Mouse (Mus musculus) MN1 (cell line): Measurements from ENCODE around the gene C77080.
"Not testable (repeated sequence)": the region's sequence is repeated elsewhere in the genome, so short reads cannot be mapped to it uniquely, and the experiment has no call there.

ENCODE experiments used
- DNase-seq: peaks from one replicate; pipeline ENCODE4 v3.0.0-alpha.2; 2016; ENCODE audit warnings: low spot score

Gene C77080

DNA sequence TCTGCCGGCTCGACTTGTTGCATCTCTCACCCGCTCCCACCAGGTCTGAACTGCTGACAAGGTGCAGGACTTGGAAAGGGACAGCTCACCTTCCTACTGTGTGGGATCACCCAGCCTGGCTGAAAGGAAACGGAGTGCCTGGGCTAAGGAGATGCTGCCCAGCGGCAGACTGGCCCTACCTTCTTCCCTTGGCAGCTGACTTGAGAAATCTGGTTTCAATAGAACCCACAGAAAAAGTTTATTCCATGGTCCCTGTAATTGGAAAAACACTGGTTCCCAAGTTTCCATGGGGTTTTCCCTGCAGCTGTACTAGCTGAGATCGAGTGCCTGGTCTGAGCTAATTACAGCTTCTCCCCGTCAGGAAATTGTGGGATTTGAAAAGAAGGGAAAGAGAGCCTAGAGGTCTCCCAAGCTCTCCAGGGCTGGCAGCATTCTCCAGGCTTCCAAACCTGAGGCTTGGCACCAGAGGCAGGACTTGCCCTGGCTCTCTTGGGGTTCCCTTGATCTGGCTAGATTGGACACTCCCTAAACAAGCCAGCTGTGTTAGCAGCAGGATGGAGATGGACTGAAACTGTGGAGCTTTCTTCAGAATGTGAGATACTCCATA, 42.5 kb downstream of the C77080 start:
- DNase-seq, result no peak

DNA sequence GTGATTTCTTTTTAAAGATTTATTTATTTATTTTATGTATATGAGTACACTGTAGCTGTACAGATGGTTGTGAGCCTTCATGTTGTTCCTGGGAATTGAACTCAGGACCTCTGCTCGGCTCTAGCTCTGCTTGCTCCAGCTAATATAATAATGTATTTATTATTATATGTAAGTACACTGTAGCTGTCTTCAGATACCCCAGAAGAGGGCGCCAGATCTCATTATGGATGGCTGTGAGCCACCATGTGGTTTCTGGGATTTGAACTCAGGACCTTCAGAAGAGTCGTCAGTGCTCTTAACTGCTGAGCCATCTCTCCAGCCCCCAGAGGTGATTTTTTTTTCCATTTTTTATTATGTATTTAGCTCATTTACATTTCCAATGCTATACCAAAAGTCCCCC, 48.7 kb downstream of the C77080 start:
- DNase-seq, result not testable (repeated sequence)

DNA sequence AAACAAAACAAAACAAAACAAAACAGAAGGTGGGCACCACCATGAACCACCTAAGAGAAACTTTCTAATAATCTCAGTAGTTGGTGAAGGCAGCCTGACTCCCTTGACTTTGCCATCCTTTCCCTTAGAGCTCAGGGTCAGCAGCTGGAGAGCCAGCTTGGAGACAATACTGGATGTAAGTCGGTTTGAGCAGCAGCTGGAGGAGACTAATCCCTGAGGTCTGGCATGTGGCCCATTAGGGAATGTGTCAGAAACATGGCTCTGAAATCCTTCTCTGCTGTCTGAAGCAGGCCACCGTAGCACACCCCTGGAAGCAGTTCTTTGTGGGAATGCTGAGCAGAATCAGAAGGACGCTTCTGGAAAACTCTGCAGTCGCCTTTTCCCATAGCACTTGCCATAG, 49.7 kb downstream of the C77080 start:
- peak; percentile 52 for DNase-seq

DNA sequence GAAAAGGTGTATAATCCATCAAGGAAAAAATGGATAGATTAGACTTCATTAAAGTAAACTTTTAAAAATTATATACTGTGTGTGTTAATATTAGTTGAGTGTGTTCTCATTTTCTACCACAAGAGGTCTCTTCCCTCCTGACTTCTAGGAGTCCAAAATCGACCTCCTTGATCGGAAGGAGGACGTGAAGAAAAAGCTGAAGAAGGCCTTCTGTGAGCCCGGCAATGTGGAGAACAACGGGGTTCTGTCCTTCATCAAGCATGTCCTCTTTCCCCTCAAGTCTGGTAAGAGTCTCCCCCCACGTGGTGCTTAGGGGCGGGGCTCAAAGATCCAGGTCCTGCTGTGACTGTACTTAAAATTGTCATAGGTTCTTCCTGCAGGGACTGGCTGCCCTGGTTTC, 51.7 kb downstream of the C77080 start:
- DNase-seq, result peak; percentile 59

DNA sequence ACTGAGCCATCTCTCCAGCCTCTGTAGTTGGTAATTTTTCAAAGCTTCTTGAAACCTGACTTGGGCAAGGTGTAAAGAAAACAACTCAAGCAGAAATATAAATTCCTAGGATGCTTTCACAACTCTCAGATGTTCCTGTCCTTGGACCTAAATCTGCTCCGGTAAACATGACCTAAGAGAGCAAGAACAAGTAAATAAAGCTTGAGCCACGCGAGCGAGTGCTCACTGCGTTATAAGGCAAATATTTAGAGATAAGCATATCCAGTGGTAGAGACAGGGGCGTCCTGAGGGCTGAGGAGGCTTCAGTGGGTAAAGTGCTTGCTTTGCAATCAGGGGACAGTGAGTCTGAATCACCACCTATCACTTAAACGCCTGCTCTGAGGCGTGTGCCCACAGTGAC, 54.4 kb downstream of the C77080 start:
- no peak for DNase-seq

DNA sequence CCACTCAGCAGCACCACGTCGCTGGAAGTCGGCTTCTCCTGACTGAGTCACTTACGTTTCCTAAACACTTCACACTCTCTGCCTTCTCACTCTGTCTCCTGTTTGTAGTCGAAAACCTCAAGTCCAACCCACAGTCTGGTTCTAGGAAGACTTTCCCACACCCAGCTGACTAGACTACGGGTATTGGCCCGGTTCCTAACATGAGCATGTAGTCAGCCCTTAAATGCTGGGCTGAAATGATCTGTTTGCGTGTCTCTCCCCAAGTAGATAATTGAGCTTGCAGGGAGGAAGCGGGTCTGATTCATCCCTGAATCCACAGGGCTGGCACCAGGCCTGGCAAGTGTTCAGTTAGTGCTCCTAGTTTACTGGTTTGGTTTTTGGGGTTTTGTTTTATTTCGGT, 56.5 kb downstream of the C77080 start:
- DNase-seq, result peak; percentile 59

DNA sequence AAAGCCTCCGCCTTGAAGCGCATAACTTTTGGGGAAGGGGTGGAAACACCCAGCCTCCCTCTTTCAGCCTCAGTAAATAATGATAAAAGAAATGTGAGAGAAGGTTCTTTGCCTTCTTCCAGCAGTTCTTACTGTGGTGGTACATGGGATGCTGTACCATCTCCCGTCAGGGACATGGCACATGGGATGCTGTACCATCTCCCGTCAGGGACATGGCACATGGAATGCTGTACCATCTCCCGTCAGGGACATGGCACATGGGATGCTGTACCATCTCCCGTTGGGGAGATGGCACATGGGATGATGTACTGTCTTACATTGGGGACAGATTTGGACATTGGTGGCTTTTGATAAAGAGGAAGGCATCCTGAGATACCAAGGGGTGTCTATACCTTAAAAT, 63.7 kb downstream of the C77080 start:
- DNase-seq, result no peak

DNA sequence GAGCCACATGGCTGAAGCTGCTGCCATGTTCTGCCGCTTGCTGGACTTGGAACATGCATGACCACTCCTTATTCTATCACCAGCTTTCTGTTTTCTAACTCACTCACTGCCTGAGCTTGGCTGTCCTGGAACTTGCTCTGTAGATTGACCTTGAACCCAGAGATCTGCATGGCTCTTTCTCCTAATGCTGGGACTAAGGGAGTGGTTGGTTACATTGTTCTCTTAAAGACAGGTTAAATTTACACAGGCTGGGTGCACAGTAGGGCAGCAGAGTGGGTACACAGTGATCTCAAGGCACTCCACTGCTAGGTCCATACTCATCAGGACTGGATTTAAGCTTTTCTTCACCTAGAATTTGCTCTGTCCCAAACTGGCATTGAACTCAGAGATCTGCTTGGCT, 66.9 kb downstream of the C77080 start:
- no peak for DNase-seq

DNA sequence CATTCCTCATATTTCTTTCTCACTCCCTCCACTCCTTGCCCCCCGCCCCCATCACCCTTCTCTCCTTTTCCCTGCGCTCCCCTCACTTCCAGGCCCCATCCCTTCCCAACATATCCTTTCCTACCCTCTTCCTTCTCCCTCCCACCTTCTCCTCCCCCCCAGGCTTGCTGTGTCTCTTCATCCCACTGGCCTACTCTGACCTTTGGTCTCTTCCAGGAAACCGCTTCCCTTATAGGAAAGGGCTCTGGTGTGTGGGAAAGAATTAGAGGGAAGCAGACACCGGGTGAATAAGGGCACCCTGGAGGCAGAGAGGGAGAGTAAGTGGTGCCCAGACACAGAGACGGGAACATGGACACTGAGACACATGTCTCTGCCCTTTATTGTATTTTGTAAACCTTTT, 69.5 kb downstream of the C77080 start:
- DNase-seq, result no peak

DNA sequence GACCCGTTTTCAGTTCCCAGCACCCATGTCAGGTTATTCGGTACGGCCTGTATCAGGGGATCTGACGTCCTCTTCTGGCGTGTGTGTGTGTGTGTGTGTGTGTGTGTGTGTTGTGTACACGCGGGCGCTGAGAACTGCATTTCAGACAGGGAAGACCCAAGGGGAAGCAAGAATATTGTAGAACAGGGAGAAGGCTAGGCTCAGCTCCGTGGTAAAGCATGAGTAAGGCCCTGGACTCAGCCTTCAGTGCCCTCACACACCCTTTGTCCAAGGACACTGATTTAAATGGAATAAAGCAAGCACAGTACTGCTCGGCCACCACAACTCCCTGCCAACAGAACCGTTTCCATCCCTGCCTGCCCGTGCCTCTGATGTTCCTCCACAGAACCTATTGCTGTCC, 70.7 kb downstream of the C77080 start:
- DNase-seq, result no peak

DNA sequence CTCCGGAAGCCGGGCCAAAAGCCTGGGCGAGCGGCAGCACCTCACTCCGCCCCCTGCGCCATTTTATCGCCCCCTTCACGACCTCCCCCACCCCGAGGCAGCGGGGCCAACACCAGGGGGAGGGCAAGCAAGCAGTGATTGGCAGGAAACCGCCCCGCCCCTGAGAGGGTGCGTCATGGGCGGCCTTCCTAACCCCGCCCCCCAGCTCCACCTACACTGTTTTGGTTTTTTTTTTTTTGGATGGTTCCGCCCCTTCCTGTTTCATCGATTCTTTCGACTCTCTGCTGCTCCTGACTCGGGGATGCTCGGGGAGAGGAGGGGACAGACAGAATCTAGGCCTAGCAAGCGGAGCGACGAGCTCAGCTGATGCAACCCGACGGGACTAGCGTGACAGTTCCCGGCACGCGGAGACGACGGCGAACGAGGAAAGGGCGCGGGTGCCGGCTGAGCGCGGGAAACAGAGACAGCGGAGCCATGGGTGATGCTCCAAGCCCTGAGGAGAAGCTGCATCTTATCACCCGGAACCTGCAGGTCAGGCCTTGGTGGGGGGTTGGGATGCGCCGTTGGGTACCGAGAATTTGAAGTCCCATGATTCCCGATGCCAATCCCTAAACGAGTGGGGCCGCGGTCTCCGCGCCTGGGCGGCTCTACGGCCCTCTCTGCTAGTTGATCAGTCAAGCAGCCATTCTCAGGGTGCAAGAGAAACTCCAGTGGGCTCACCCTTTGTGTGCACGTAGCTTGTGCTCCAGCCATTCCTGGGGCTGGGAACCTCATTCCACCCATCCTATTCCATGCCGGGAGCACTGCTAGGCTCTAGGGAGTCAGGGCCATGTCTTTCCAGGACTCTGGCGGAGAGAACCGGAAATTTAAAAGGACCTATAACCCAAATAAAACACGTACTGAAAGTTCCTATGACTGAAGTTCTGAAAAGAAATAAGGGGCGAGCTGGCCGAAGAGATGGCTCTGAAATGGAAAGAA, 71.4 kb downstream of the C77080 start, which contains the start of the genes S100pbp and Yars:
Gene S100pbp, minus strand, starts transcription at position 186 of the 978 bp plus-strand sequence.
Gene Yars, plus strand, starts transcription at position 219 of the 978 bp plus-strand sequence.
- peak; percentile 100 for DNase-seq

DNA sequence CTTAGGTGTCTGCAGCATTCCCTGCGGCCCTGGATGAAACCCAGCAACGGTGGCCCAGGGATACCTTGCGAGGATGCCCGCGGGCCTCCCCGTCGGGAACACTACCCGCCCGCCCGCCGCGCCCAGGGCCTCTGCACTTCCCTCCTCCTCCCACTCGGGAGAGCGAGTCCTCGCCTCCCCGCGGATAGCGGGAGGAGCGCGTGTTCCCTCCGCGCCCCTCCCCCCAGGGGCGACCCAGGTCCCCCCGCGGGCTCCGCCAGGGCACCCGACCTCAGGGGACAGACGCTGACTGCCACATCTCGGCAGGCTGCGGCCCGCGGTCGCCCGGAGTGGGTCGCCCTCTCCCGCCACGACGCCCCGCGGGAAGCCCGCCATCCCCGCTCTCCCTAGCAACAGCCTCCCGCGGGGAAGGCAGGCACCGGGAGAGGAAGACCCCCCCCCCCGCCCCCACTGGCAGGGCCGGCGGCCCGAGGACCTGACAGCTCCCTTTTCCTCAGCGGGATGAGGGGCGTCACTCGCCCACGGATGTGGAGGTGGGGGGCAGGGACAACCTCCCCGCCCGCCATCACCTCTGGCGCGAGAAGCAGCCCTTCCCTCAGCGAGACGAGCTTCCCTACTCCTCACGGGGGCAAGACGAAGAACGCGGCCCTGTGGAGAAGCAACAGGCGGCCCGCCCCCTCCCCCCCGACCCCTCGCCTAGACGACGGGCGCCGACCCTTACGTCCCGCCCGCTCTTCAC, 72.2 kb downstream of the C77080 start:
- peak; percentile 79 for DNase-seq

DNA sequence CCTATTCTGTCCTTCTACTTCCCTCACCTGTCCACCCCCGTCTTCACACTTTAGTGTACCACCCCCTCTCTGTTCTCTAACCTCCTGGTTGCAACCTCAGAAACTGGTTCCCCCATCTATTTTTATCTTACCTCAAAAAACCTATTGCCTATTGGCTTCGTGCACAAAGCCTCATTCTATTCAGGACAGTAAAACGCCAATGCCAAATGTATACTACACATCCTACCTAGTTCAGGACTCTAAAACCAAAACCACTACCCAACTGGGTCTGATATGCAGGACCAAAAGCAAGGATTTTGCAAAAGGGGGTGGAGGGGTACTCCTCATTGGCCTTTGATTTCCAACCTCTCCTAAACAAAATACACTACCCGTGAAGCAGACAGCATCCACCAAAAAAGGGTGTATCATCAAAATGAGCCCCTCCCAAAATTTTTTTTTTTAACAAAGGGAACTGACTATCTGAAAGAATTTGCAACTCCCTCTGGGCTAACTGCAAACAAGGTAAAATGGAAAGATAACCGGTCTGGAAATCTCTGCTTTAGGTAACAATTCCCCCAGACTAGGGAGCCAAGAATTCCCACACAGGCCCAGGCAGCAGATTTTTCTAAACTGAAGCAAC, 73.1 kb downstream of the C77080 start:
- DNase-seq, result peak; percentile 35

DNA sequence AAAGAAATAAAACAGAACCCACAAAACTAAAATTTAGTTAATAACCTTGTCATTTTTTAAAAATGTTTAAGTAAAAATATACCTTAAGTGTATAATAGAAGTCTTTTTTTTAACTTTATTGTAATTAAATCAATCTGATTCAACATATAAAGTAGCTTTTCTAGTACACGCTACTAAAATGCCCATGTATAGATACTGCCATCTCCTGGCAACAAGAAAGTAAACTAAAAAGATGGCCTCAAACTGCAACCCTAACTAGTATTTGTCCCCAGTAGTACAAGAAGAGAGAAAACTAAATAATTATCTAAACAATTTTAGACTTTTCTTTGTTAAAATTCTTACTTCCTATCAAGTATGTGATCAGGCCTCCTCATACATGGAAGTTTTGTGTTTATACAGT, 81.6 kb downstream of the C77080 start:
- peak; percentile 53 for DNase-seq

DNA sequence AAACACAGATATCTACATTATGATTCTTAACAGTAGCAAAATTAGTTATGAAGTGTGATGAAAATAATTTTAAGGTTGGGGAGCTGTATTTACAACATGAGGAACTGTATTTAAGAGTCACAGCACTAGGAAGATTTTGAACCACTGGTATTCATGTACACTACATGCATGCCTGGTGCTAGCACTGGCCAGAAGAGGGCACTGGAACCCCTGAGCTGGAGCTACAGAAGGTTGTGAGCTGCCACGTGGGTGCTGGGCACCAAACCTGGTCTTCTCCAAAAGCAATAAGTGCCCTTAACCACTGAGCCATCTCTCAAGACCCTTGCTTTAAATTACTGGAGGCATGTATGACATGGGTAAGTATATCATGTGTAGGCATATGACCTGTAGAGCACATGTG, 88.7 kb downstream of the C77080 start:
- no peak for DNase-seq
